Mouse (Mus musculus) cortical plate, adult 2 months (tissue): Measurements from ENCODE around the gene 1700057G04Rik.

ENCODE experiments used
- CTCF ChIP-seq: fragments of 200-500 bp; IDR thresholded peaks from 2 replicates; pipeline ENCODE4 v1.5.1; 2011; ENCODE audit warnings: mild to moderate bottlenecking, control low read depth, low read length; ENCODE audit not compliant: insufficient read depth; ENCODE audit errors: extremely low read depth
- POLR2A ChIP-seq: fragments of 200-500 bp; IDR thresholded peaks from 2 replicates; pipeline ENCODE4 v1.6.1; 2011; ENCODE audit warnings: mild to moderate bottlenecking, low read length, control low read depth; ENCODE audit not compliant: insufficient read depth; ENCODE audit errors: extremely low read depth

DNA sequence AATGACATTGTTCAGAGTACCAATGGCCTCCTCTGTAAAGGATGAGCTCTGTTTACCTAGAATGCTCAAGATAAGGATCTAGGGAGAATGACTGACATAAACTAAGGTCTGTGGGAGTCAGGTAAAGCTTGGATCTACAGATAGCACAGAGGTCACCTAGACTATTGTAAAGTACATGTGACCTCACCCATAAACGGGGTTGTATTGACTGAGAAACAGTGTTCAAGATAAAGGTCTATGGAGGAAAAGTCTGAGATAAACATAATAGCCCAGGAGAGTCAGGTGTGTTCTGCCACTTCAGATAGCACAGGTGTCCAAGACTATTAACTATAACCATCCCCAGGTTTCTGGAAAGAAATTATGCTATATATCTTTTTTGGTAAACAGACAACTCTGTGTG lies 29.8 kb downstream of the 1700057G04Rik start:
- TF ChIP-seq CTCF (no peak), POLR2A (no peak)
